Mouse (Mus musculus) heart, adult 2 months (tissue): ENCODE measurements at regions not wholly inside any gene's neighbourhood (a gene's known extent, or its start where the extent isn't known, plus 50 kb on each side); places are given as distances from the start of the nearest gene placed in this dataset.

Experiments used
- DNase-seq, 2 experiments: peaks; one replicate each; pipeline ENCODE4 v3.0.0; 2021
- H3K27ac ChIP-seq: fragments of 200-600 bp; 2 replicates; pipeline ENCODE4 v1.8.1; 2022
- H3K27me3 ChIP-seq: fragments of 200-500 bp; 2 replicates; pipeline ENCODE4 v1.6.1; 2012; ENCODE audit warnings: mild to moderate bottlenecking, low read length, inconsistent platforms, mixed read lengths; ENCODE audit not compliant: control insufficient read depth, insufficient read depth
- H3K36me3 ChIP-seq: fragments of 200-500 bp; 2 replicates; pipeline ENCODE4 v1.6.1; 2012; ENCODE audit warnings: low read length, inconsistent platforms; ENCODE audit not compliant: control insufficient read depth, insufficient read depth
- H3K4me1 ChIP-seq: fragments of 200-500 bp; 2 replicates; pipeline ENCODE4 v1.6.1; 2011; ENCODE audit warnings: low read length; ENCODE audit not compliant: control insufficient read depth, insufficient read depth
- H3K4me3 ChIP-seq: fragments of 200-600 bp; 2 replicates; pipeline ENCODE4 v1.8.1; 2022
- H3K79me2 ChIP-seq: fragments of 200-500 bp; replicated peaks from 2 replicates; pipeline ENCODE4 v1.6.1; 2012; ENCODE audit warnings: mild to moderate bottlenecking, inconsistent platforms, low read length, moderate library complexity, mixed read lengths; ENCODE audit not compliant: control insufficient read depth, insufficient read depth
- H3K9ac ChIP-seq: fragments of 200-500 bp; 2 replicates; pipeline ENCODE4 v1.6.1; 2012; ENCODE audit warnings: low read depth, mild to moderate bottlenecking, control low read depth, inconsistent platforms, low read length, mixed read lengths
- CTCF ChIP-seq: fragments of 200-600 bp; IDR thresholded peaks from 2 replicates; pipeline ENCODE4 v1.8.1; 2022; ENCODE audit warnings: antibody characterized with exemption, mild to moderate bottlenecking, moderate library complexity
- EP300 ChIP-seq: fragments of 200-500 bp; IDR thresholded peaks from 2 replicates; pipeline ENCODE4 v1.6.1; 2011; ENCODE audit warnings: low read depth, low read length, control low read depth; ENCODE audit not compliant: insufficient read depth
- POLR2A ChIP-seq: fragments of 200-500 bp; IDR thresholded peaks from 2 replicates; pipeline ENCODE4 v1.6.1; 2011; ENCODE audit warnings: mild to moderate bottlenecking, low read depth, low read length, control low read depth; ENCODE audit not compliant: insufficient read depth
- WGBS: fragments of 180-500 bp; shearing (Covaris S2); methylation state at CpG from one replicate; pipeline ENCODE4 v1.1.7; 2018; 5-methylcytosine and 5-hydroxymethylcytosine counted together
- intact Hi-C: fragments of 180-260 bp; cut with DNase I; formaldehyde crosslinking; loops from one replicate; pipeline ENCODE4 v1.15.1; 2025

DNA sequence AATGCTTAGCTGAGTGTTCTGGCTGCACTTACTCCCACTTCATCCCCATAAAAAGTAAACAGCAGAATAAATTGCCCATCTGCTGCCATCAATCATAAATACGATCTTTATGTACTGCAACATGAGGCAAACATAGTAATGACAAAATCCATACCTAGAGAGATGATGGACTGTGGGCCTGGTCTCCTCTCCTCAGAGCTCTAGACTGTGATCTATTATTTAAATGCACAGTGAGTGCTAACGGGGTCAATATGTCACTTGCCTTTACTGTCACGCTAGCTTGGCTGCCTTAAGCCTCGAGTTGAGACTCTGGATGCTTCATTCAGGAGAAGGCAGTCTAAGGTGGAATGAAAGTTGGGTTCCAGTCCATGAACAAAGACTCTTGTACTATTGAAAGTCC, 683.7 kb upstream of the Vstm2b start:
- H3K9ac ChIP-seq = no peak overlapping the region
- H3K4me3 ChIP-seq = no peak overlapping the region
- intact Hi-C loops = loop anchor here (5.0 kb wide), 1 partner anchor 43 kb away; no protein-coding TSS in a partner anchor
- no peak for DNase-seq
- no peaks in the 10 kb centered on the region for H3K4me1 ChIP-seq
- WGBS = 64% methylated on average over 4 of the region's 4 CpGs
- no peak overlapping the region for H3K27ac ChIP-seq
- no peaks in the 10 kb centered on the region for H3K36me3 ChIP-seq
- H3K79me2 ChIP-seq = no peaks in the 10 kb centered on the region
- TF ChIP-seq POLR2A = no peak
- TF ChIP-seq EP300 = no peak
- TF ChIP-seq CTCF = no peak
- no peaks in the 10 kb centered on the region for H3K27me3 ChIP-seq

DNA sequence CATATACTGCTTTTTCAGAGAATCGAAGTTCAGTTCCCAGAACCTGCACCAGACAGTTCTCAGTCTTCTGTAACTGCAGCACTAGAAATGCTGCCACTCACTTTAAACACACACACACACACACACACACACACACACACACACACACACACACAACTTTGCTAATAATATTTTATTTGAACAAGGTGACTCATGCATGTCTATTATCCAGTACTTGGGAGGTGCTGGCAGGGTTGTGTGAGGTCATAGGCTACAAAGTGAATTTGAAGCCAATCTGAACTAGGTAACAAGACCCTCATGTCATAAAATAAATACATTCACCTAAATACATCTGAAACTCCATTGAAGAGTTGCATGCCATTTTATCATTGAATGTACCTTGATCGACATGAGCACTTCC, 682.9 kb upstream of the Vstm2b start:
- WGBS = 79% methylated on average over 2 of the region's 2 CpGs
- Histone ChIP-seq H3K79me2 (no peaks in the 10 kb centered on the region), H3K9ac (no peak overlapping the region), H3K27me3 (no peaks in the 10 kb centered on the region), H3K4me3 (no peak overlapping the region), H3K27ac (no peak overlapping the region), H3K4me1 (no peaks in the 10 kb centered on the region), H3K36me3 (no peaks in the 10 kb centered on the region)
- TF ChIP-seq CTCF (no peak), EP300 (no peak), POLR2A (no peak)
- DNase-seq = no peak
- intact Hi-C loops = no loop called here

DNA sequence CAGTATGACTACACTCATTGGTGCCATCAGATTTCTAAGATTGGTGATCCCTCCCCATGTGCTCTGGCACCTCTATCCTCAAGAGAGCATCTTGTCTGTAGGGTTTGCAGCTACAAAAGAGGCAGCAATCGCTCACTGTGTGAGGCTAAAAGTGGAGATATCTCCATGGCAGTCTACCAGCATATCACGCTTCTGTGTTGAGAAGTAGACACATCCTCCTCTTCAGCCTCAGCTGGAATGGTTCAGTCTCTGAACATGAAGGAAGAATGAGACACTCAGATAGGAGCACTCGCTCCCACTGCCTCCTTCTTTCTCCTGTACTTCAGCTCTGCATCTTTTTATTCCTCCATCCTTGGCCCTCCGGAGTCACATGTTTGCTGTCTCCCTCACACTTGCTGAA, 677.6 kb upstream of the Vstm2b start:
- no peaks in the 10 kb centered on the region for H3K79me2 ChIP-seq
- H3K9ac ChIP-seq = no peak overlapping the region
- no peak for DNase-seq
- no peak overlapping the region for H3K27ac ChIP-seq
- H3K36me3 ChIP-seq = no peaks in the 10 kb centered on the region
- no peaks in the 10 kb centered on the region for H3K27me3 ChIP-seq
- TF ChIP-seq EP300 = no peak
- no peak for TF ChIP-seq CTCF
- TF ChIP-seq POLR2A = no peak
- WGBS = 58% methylated on average over 4 of the region's 4 CpGs
- no peak overlapping the region for H3K4me3 ChIP-seq
- no peaks in the 10 kb centered on the region for H3K4me1 ChIP-seq
- intact Hi-C loops = no loop called here

DNA sequence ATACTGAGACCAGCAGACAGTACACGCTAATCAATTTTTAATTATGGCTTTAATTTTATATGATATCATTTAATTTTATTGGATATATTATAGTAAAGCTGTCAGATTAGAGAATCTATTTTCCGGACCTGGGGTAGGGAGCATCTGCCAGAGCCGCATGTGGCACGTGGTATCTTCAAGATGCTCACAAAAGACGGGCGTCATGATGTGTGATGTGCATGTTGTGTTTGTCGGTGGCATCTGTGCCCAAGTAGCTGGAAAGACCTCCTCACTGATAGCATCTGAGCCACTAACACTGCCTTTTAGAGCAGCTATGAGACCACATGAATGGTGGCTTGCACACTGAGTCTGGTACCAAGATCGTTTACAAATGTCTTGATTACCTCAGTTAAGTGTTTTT, 652.9 kb upstream of the Vstm2b start:
- Histone ChIP-seq H3K27me3 (no peaks in the 10 kb centered on the region), H3K4me3 (no peak overlapping the region), H3K36me3 (no peaks in the 10 kb centered on the region), H3K27ac (no peak overlapping the region), H3K4me1 (no peaks in the 10 kb centered on the region), H3K79me2 (no peaks in the 10 kb centered on the region), H3K9ac (no peak overlapping the region)
- TF ChIP-seq POLR2A (no peak), CTCF (no peak), EP300 (no peak)
- WGBS = 83% methylated on average over 8 of the region's 8 CpGs
- no peak for DNase-seq
- intact Hi-C loops = no loop called here

DNA sequence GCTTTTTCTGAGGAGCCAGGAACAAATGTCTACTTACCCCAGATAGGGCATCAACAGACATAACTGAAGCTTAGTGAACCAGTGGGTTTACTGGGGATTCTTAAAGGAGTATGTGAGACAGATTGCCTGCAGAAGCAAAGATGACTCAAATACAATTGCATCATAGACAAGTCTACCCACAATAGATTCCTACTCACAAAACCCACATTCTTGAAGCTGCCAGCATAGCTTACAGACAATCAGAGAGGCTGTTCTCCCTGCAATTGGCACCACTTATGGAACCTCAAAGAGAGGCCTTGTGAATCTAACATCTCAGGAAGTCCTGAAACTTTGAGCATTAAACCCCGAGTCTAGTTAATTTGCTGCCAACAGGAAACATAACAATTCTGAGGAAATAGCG, 649.6 kb upstream of the Vstm2b start:
- no peaks in the 10 kb centered on the region for H3K36me3 ChIP-seq
- DNase-seq = no peak
- no peaks in the 10 kb centered on the region for H3K27me3 ChIP-seq
- H3K4me3 ChIP-seq = no peak overlapping the region
- H3K27ac ChIP-seq = no peak overlapping the region
- intact Hi-C loops = no loop called here
- no peaks in the 10 kb centered on the region; the same call in 1 of the 2 replicates for H3K4me1 ChIP-seq
- TF ChIP-seq EP300 (no peak), POLR2A (no peak), CTCF (no peak)
- no peaks in the 10 kb centered on the region for H3K79me2 ChIP-seq
- WGBS = 58% methylated on average over 2 of the region's 2 CpGs
- H3K9ac ChIP-seq = no peak overlapping the region

DNA sequence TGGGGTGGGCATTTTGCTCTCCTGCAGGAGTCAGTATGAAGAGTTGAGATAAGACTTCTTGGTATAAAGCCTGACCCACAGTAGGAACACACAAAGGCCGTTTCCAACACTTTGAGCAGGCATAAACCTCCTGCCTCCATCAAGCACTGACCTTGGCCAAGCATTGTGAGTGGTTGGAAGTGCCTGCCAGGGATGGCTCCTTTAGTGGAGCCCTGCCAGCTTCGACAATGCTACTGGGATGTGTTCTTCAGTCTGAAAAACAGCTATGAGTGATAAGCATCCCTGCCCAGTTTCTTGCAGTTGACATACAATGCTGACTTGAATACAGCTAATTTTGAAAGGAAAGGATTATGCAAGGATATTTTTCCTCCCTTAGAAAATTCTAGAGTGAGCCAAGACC, 644.6 kb upstream of the Vstm2b start:
- Histone ChIP-seq H3K27ac (no peak overlapping the region), H3K79me2 (no peaks in the 10 kb centered on the region), H3K4me1 (no peaks in the 10 kb centered on the region; the same call in 1 of the 2 replicates), H3K36me3 (no peaks in the 10 kb centered on the region), H3K9ac (no peak overlapping the region), H3K27me3 (no peaks in the 10 kb centered on the region), H3K4me3 (no peak overlapping the region)
- WGBS = 26% methylated on average over 2 of the region's 2 CpGs
- TF ChIP-seq CTCF (no peak), POLR2A (no peak), EP300 (no peak)
- DNase-seq = peak; percentile 9 to 23
- intact Hi-C loops = no loop called here
